Mouse (Mus musculus) heart, adult 9 months (tissue): ENCODE measurements at regions not wholly inside any gene's neighbourhood (a gene's known extent, or its start where the extent isn't known, plus 50 kb on each side); places are given as distances from the start of the nearest gene placed in this dataset.

Source experiments
- DNase-seq, 2 experiments: peaks; one replicate each; pipeline ENCODE4 v3.0.0; 2022; ENCODE audit warnings: low spot score in 2 of 2

- no peak for DNase-seq
Observed at GRCm38 (mm10) chr6:51701253-51702020, 177.7 kb downstream of the Snx10 start.

GRCm38 (mm10) chr6:51702456-51703171 is 178.9 kb downstream of the Snx10 start:
- DNase-seq, result peak in 1 of 2 experiments; percentile 11

GRCm38 (mm10) chr6:51708011-51708410 is 184.3 kb downstream of the Snx10 start:
- DNase-seq, result no peak

GRCm38 (mm10) chr6:51708668-51709339 is 185.1 kb downstream of the Snx10 start:
- DNase-seq, result no peak

- no peak for DNase-seq
Observed at GRCm38 (mm10) chr6:51709340-51710067, 185.8 kb downstream of the Snx10 start.

GRCm38 (mm10) chr6:51710153-51710552 is 186.5 kb downstream of the Snx10 start:
- no peak for DNase-seq

- peak; percentile 19 to 37 for DNase-seq
Observed at GRCm38 (mm10) chr6:51710926-51711615, 187.4 kb downstream of the Snx10 start.

GRCm38 (mm10) chr6:51711616-51711970 is 187.9 kb downstream of the Snx10 start:
- no peak for DNase-seq

- no peak for DNase-seq
Observed at GRCm38 (mm10) chr6:51715158-51715840, 191.6 kb downstream of the Snx10 start.

- no peak for DNase-seq
Observed at GRCm38 (mm10) chr6:51717386-51717785, 193.7 kb downstream of the Snx10 start.

- no peak for DNase-seq
Observed at GRCm38 (mm10) chr6:51720705-51721104, 197.0 kb downstream of the Snx10 start.

GRCm38 (mm10) chr6:51723053-51723452 is 199.4 kb downstream of the Snx10 start:
- DNase-seq, result no peak

GRCm38 (mm10) chr6:51727191-51727590 is 203.5 kb downstream of the Snx10 start:
- DNase-seq, result no peak

- no peak for DNase-seq
Observed at GRCm38 (mm10) chr6:51728816-51729562, 205.3 kb downstream of the Snx10 start.

GRCm38 (mm10) chr6:51730564-51731351 is 207.1 kb downstream of the Snx10 start:
- DNase-seq, result no peak

- DNase-seq, result no peak
Observed at GRCm38 (mm10) chr6:51732298-51732895, 208.7 kb downstream of the Snx10 start.

- DNase-seq, result no peak
Observed at GRCm38 (mm10) chr6:51736051-51736450, 212.3 kb downstream of the Snx10 start.

- no peak for DNase-seq
Observed at GRCm38 (mm10) chr6:51743105-51743660, 219.5 kb downstream of the Snx10 start.
